Mouse (Mus musculus) ES-Bruce4 (cell line): ENCODE results near the gene Mlh1. TPM values are rescaled to one million over a fixed set of nuclear protein-coding genes. Genes with fewer than 3 reads are reported as not detected.

Experiments used
- H3K27ac ChIP-seq: 2 replicates; pipeline ENCODE4 v1.5.1; 2012; ENCODE audit warnings: low read length, inconsistent platforms; ENCODE audit not compliant: insufficient read depth
- H3K27me3 ChIP-seq: 2 replicates; pipeline ENCODE4 v1.6.1; 2012; ENCODE audit warnings: mild to moderate bottlenecking, low read length, inconsistent platforms; ENCODE audit not compliant: control insufficient read depth, poor library complexity, insufficient read depth, severe bottlenecking
- H3K36me3 ChIP-seq: 2 replicates; pipeline ENCODE4 v1.6.1; 2012; ENCODE audit warnings: inconsistent platforms, mild to moderate bottlenecking, low read length, moderate library complexity; ENCODE audit not compliant: control insufficient read depth, poor library complexity, insufficient read depth, severe bottlenecking
- H3K4me1 ChIP-seq: one replicate; pipeline ENCODE4 v1.8.1; 2011; ENCODE audit warnings: low read length; ENCODE audit not compliant: control insufficient read depth, insufficient read depth
- H3K4me3 ChIP-seq: 2 replicates; pipeline ENCODE4 v1.5.1; 2011; ENCODE audit warnings: low read depth, mild to moderate bottlenecking, low read length
- H3K9ac ChIP-seq: 2 replicates; pipeline ENCODE4 v1.6.1; 2012; ENCODE audit warnings: low read depth, mild to moderate bottlenecking, inconsistent platforms; ENCODE audit not compliant: poor library complexity, severe bottlenecking
- H3K9me3 ChIP-seq: replicated peaks from 2 replicates; pipeline ENCODE4 v1.6.1; 2012; ENCODE audit warnings: mild to moderate bottlenecking, low read length, inconsistent platforms; ENCODE audit not compliant: control insufficient read depth, poor library complexity, insufficient read depth, severe bottlenecking
- CTCF ChIP-seq: IDR thresholded peaks from one replicate; pipeline ENCODE4 v1.8.1; 2011; ENCODE audit warnings: low read depth, low read length
- EP300 ChIP-seq: IDR thresholded peaks from 2 replicates; pipeline ENCODE4 v1.6.1; 2011; ENCODE audit warnings: low read depth, low read length; ENCODE audit not compliant: insufficient read depth
- POLR2A ChIP-seq: IDR thresholded peaks from one replicate; pipeline ENCODE4 v1.8.1; 2011; ENCODE audit warnings: low read length; ENCODE audit not compliant: insufficient read depth
- polyA plus RNA-seq: library from polyadenylated mRNA; stranded (reverse); fragments of >200 nt; gene quantifications from 2 replicates; pipeline ENCODE4 v1.2.4, GENCODE M21; 2011; ENCODE audit warnings: low read depth; ENCODE audit not compliant: missing spikeins, insufficient read depth, insufficient read length

Gene Mlh1
- polyA plus RNA-seq, 1 experiment: 73.9 TPM

DNA sequence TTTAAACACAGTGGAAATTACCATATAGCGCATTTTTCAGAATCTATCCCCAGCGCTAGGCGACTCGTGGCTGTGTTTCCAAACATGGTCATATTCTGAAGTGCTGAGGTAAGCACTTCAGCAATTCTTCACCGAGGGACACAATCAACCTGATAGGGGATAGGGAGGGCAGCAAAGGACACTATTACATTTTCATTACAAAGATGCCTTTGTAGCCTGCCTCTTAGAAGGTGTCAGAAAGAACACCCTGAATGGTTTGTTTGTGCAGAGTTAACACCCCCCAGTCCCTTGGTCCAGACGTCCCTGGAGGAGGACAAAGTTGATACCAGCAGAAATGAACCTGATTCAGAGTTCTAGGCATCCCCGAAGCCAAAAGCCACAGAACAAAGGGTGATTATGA is 24.8 kb upstream of the Mlh1 start:
- H3K27me3 ChIP-seq: no peaks in the 10 kb centered on the region
- no peaks in the 10 kb centered on the region for H3K36me3 ChIP-seq
- no peak overlapping the region for H3K4me3 ChIP-seq
- H3K4me1 ChIP-seq: no peaks in the 10 kb centered on the region
- H3K9ac ChIP-seq: no peak overlapping the region
- H3K9me3 ChIP-seq: no peaks in the 10 kb centered on the region
- TF ChIP-seq CTCF (no peak), EP300 (no peak), POLR2A (no peak)
- no peak overlapping the region for H3K27ac ChIP-seq

DNA sequence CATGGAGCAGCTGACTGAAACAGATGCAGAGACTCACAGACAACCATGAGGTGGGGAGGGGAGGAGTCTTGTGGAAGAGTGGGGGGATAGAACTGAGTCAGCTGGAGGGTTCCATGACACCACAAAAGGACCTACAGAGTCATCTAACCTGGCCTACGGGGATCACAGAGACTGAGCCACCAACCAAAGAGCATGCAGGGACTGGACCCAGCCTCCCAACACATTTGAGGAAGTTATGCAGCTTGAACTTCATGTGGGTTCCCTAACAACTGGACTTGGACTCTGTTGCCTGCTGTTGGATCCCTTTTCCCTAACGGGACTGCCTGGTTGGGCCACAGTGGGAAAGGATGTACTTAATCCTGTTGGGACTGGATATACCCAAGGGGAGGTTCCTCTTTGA is 23.7 kb upstream of the Mlh1 start:
- Histone ChIP-seq H3K4me3 (no peak overlapping the region), H3K36me3 (no peaks in the 10 kb centered on the region), H3K9me3 (no peaks in the 10 kb centered on the region), H3K9ac (no peak overlapping the region), H3K4me1 (no peaks in the 10 kb centered on the region), H3K27ac (no peak overlapping the region), H3K27me3 (no peaks in the 10 kb centered on the region)
- TF ChIP-seq CTCF (no peak), POLR2A (no peak), EP300 (no peak)

DNA sequence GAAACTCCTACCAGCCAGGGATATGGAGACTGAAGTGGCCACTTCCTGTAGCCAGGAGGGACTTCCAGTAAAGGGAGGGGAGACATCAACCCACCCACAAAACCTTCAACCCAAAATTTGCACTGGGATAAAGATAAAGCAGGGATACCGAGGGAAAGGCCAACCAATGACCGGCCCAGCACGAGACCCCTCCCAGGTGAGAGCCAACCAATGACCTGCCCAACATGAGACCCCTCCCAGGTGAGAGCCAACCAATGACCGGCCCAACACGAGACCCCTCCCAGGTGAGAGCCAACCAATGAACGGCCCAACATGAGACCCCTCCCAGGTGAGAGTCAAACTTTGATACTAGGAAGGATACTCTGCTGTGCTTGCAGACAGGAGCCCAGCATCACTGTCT is 23.3 kb upstream of the Mlh1 start:
- H3K4me3 ChIP-seq: no peak overlapping the region
- TF ChIP-seq CTCF: no peak
- no peaks in the 10 kb centered on the region for H3K9me3 ChIP-seq

DNA sequence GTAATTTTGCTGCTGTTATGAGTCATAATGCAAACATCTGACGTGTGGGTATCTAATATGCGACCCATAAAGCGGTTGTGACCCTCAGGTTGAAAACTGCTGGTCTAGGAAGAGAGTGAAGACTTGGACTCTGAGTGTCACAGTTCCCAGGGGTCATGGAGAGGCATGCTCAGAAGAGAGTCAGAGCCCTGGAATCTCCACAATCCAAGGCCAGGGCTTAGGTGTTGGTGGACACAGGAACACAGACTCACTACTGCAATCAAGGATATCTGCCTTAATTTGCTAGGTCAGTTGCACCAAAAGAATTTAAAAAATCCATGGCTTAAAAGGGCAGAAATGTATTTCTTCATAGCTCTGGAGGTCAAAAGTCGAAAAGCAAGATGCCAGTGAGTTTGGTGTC is 21.6 kb upstream of the Mlh1 start:
- H3K27me3 ChIP-seq: no peaks in the 10 kb centered on the region
- H3K9ac ChIP-seq: no peak overlapping the region
- H3K9me3 ChIP-seq: no peaks in the 10 kb centered on the region
- H3K4me3 ChIP-seq: no peak overlapping the region
- no peaks in the 10 kb centered on the region for H3K4me1 ChIP-seq
- no peak overlapping the region for H3K27ac ChIP-seq
- TF ChIP-seq POLR2A (no peak), EP300 (no peak), CTCF (no peak)
- no peaks in the 10 kb centered on the region for H3K36me3 ChIP-seq

More for the DNA sequence above, 23.3 kb upstream of the Mlh1 start:
- no peak overlapping the region for H3K27ac ChIP-seq
- H3K36me3 ChIP-seq: no peaks in the 10 kb centered on the region
- no peaks in the 10 kb centered on the region for H3K4me1 ChIP-seq
- H3K9ac ChIP-seq: no peak overlapping the region
- no peaks in the 10 kb centered on the region for H3K27me3 ChIP-seq

DNA sequence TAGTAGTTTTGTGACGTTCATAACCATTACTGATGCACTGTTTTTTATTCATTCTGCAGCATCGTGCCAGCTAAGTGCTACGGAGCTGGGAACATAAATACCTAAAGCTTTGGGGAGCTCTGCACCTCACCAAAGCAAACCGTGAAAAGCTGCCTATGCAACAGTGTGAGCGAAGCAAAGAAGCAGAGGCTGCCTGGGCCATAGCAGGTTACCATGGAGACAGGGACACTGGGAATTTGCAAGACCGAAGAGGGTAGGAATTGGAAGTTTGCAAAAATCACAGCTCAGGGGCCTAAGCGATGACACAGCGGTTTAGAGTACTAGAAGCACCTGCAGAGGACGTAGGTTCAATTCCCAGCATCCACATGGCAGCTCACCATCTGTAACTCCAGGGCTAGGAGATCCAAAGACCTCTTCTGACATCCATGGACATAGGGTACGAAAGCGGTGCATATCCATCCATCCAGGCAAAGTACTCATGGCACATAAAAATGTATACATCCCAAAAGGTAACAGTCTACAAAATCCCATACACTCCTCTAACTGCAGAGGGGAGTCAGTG is 19.0 kb upstream of the Mlh1 start:
- H3K4me3 ChIP-seq: no peak overlapping the region
- H3K9me3 ChIP-seq: no peaks in the 10 kb centered on the region
- no peak for TF ChIP-seq POLR2A
- TF ChIP-seq CTCF: no peak
- TF ChIP-seq EP300: no peak
- no peaks in the 10 kb centered on the region for H3K4me1 ChIP-seq
- no peaks in the 10 kb centered on the region for H3K36me3 ChIP-seq
- H3K27ac ChIP-seq: no peak overlapping the region
- no peak overlapping the region for H3K9ac ChIP-seq
- no peaks in the 10 kb centered on the region for H3K27me3 ChIP-seq

DNA sequence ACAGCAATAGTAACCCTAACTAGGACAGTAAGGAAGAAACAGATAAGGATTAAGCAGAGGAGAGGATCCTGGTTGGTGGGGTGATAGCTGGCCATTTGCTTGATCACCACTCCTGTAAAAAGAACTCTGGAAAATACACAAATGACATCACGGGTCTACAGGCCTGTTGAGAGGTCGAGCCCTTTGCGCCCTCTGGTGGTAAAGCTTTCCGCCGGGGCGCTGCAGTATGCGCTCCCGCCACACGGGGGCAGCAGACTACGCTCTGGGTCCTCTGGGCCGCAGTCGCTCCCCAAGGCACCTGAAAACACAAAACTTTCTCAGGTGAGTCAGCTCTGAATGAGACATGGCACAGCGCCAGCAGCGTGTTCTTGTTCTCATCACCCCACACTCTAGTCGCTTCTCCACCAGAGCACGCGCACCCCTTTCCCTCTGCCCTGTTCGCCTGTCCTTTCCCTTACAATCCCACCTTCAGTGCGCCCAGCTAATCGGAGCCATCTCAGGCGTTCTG is 18.3 kb upstream of the Mlh1 start:
- Histone ChIP-seq H3K4me3 (peak overlapping the region; percentile 44), H3K27ac (peak overlapping the region; percentile 34), H3K4me1 (peaks cover under 1% of the 10 kb centered on the region), H3K36me3 (no peaks in the 10 kb centered on the region), H3K27me3 (no peaks in the 10 kb centered on the region), H3K9ac (no peak overlapping the region), H3K9me3 (no peaks in the 10 kb centered on the region)
- TF ChIP-seq EP300 (no peak), POLR2A (no peak), CTCF (peak; percentile 100)
